Mouse (Mus musculus) liver, embryonic 14.5 days (tissue): Measurements from ENCODE around the gene Nup107. TPM values are rescaled to one million over a fixed set of nuclear protein-coding genes. Genes with fewer than 3 reads are reported as not detected.

Source experiments
- ATAC-seq: fragments of 200-750 bp; cut with Nextera tagmentation; 2 replicates; pipeline ENCODE4 v1.8.0; 2017; ENCODE audit warnings: moderate number of reproducible peaks, mild to moderate bottlenecking, moderate library complexity; ENCODE audit not compliant: insufficient read depth
- DNase-seq, 3 experiments: peaks; one replicate each; pipeline ENCODE4 v3.0.0-alpha.2; 2012 to 2013; ENCODE audit warnings: low read depth in 3 of 3, low spot score in 3 of 3
- H3K27ac ChIP-seq: fragments of 300-500 bp; sonication (generic); 2 replicates; pipeline ENCODE4 v1.5.1; 2014; ENCODE audit warnings: moderate library complexity, mild to moderate bottlenecking, control low read depth, inconsistent platforms
- H3K27me3 ChIP-seq: fragments of 300-500 bp; sonication (generic); 2 replicates; pipeline ENCODE4 v1.6.1; 2014; ENCODE audit warnings: mild to moderate bottlenecking, low read length, moderate library complexity; ENCODE audit not compliant: control insufficient read depth, insufficient read depth
- H3K36me3 ChIP-seq: fragments of 300-500 bp; sonication (generic); replicated peaks from 2 replicates; pipeline ENCODE4 v1.6.1; 2014; ENCODE audit warnings: low read depth; ENCODE audit not compliant: control insufficient read depth, insufficient read depth
- H3K4me1 ChIP-seq, 2 experiments: fragments of 200-500 bp in 1 of 2; fragments of 300-500 bp in 1 of 2; sonication (generic) in 1 of 2; replicated peaks; 2 replicates each; pipeline ENCODE4 v1.6.1; 2012 to 2014; ENCODE audit warnings: antibody characterized with exemption in 1 of 2, inconsistent platforms in 1 of 2, low read length in 1 of 2; ENCODE audit not compliant: control insufficient read depth in 2 of 2, insufficient read depth in 2 of 2
- H3K4me2 ChIP-seq: fragments of 300-500 bp; sonication (generic); 2 replicates; pipeline ENCODE4 v1.6.1; 2014; ENCODE audit warnings: low read depth, mild to moderate bottlenecking, control low read depth, moderate library complexity
- H3K4me3 ChIP-seq, 2 experiments: fragments of 200-500 bp in 1 of 2; fragments of 300-500 bp in 1 of 2; sonication (generic) in 1 of 2; 2 replicates each; pipeline ENCODE4 v1.5.1; 2012 to 2014; ENCODE audit warnings: low read depth in 2 of 2, low read length in 2 of 2, mild to moderate bottlenecking in 2 of 2, control low read depth in 1 of 2, inconsistent platforms in 1 of 2, moderate library complexity in 1 of 2; ENCODE audit not compliant: insufficient read depth in 1 of 2
- H3K9ac ChIP-seq: fragments of 300-500 bp; sonication (generic); replicated peaks from 2 replicates; pipeline ENCODE4 v1.6.1; 2014; ENCODE audit warnings: mild to moderate bottlenecking, control low read depth, moderate library complexity
- H3K9me3 ChIP-seq: fragments of 300-500 bp; sonication (generic); 2 replicates; pipeline ENCODE4 v1.6.1; 2016; ENCODE audit warnings: low read length, mixed read lengths; ENCODE audit not compliant: control insufficient read depth
- CTCF ChIP-seq: IDR thresholded peaks from 2 replicates; pipeline ENCODE4 v1.5.1; 2016; ENCODE audit warnings: antibody characterized with exemption, low read depth, control low read depth
- EP300 ChIP-seq: IDR thresholded peaks from 2 replicates; pipeline ENCODE4 v1.6.1; 2016; ENCODE audit warnings: antibody characterized with exemption, low read depth
- WGBS: fragments of 180-500 bp; shearing (Covaris S2); extraction: QIAGEN DNeasy Blood & Tissue Kit; methylation state at CpG from one replicate; pipeline ENCODE4 v1.1.7; 2014; ENCODE audit not compliant: insufficient replicate concordance; 5-methylcytosine and 5-hydroxymethylcytosine counted together
- polyA plus RNA-seq, 2 experiments: library from polyadenylated mRNA; depleted of rRNA in 1 of 2; stranded (reverse) in 1 of 2; unstranded in 1 of 2; fragments of >200 nt; fragmentation: Nextera tagmentation in 1 of 2; extraction: Ambion mirVana in 1 of 2; gene quantifications; 2 replicates each; pipeline versions ENCODE4 v1.2.1 to v1.2.3; 2012 to 2014

Gene Nup107
- polyA plus RNA-seq, 2 experiments = 28.8 to 45.0 TPM

GRCm38 (mm10) chr10:117836354-117836753 lies 43.8 kb upstream of the Nup107 start:
- no peak for ATAC-seq
- no peaks in the 10 kb centered on the region for H3K9me3 ChIP-seq

GRCm38 (mm10) chr10:117835453-117835852 lies 42.9 kb upstream of the Nup107 start:
- TF ChIP-seq CTCF (no peak), EP300 (no peak)
- Histone ChIP-seq H3K36me3 (no peaks in the 10 kb centered on the region), H3K27ac (no peak overlapping the region), H3K4me3 (no peak overlapping the region), H3K4me1 (peaks cover 0 to 20% of the 10 kb centered on the region in 2 experiments; a peak in 2 of 4 replicates), H3K9ac (no peak overlapping the region), H3K9me3 (no peaks in the 10 kb centered on the region), H3K4me2 (no peak overlapping the region), H3K27me3 (no peaks in the 10 kb centered on the region)
- no peak for DNase-seq
- ATAC-seq = no peak
- 63% methylated on average over 5 of the region's 5 CpGs for WGBS

More at GRCm38 (mm10) chr10:117836354-117836753, 43.8 kb upstream of the Nup107 start:
- no peaks in the 10 kb centered on the region for H3K36me3 ChIP-seq
- H3K4me2 ChIP-seq = no peak overlapping the region
- H3K4me1 ChIP-seq = peaks cover 0 to 21% of the 10 kb centered on the region in 2 experiments; a peak in 2 of 4 replicates
- TF ChIP-seq CTCF = no peak
- no peak for TF ChIP-seq EP300
- no peak overlapping the region for H3K4me3 ChIP-seq
- WGBS = 34% methylated on average over 2 of the region's 2 CpGs
- no peak overlapping the region for H3K27ac ChIP-seq
- no peaks in the 10 kb centered on the region for H3K27me3 ChIP-seq
- H3K9ac ChIP-seq = no peak overlapping the region
- DNase-seq = no peak

GRCm38 (mm10) chr10:117830797-117831196 lies 38.3 kb upstream of the Nup107 start:
- Histone ChIP-seq H3K27ac (no peak overlapping the region), H3K4me3 (no peak overlapping the region), H3K9ac (no peak overlapping the region), H3K4me2 (no peak overlapping the region), H3K27me3 (no peaks in the 10 kb centered on the region), H3K4me1 (peaks cover 7 to 31% of the 10 kb centered on the region in 2 experiments), H3K9me3 (no peaks in the 10 kb centered on the region), H3K36me3 (no peaks in the 10 kb centered on the region)
- ATAC-seq = no peak
- TF ChIP-seq EP300 (no peak), CTCF (no peak)
- DNase-seq = no peak
- 46% methylated on average over 3 of the region's 3 CpGs for WGBS

DNA sequence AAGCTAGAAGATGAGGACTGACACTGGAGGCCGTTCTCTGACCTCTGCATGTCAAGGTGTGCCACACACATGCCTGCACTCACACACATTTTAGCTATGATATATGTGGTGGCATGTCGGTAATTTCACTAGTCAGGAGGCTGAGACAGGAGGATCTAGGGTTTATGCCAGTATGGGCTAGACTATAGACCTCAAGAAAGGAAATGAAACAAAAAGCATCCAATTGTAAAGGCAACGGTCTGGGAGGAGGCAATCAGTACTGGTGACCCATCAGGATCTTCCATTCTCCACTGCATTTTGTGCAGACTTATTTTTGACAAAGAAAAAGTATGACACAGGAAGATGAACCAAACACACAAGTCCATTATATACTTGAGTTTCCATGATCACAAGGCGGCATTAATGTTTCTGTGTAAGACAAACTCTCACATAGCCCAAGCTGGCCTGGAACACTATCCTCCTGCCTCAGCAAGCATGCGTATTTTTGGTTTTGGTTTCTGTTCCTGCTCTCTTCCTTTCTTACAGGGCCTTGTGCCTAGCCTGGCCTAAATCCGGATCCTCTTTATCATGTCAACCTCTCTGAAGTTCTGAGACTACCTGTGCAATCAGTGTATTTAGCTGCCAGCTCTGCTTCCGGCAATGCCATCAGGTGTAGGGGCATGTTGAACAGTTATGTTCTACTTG lies 37.1 kb upstream of the Nup107 start:
- H3K9me3 ChIP-seq = no peaks in the 10 kb centered on the region
- H3K4me1 ChIP-seq = peaks cover 7 to 34% of the 10 kb centered on the region in 2 experiments
- H3K9ac ChIP-seq = no peak overlapping the region
- no peak for TF ChIP-seq CTCF
- TF ChIP-seq EP300 = no peak
- no peaks in the 10 kb centered on the region for H3K27me3 ChIP-seq
- no peaks in the 10 kb centered on the region for H3K36me3 ChIP-seq
- no peak for ATAC-seq
- WGBS = 70% methylated on average over 7 of the region's 7 CpGs
- no peak overlapping the region for H3K4me3 ChIP-seq
- no peak for DNase-seq
- H3K4me2 ChIP-seq = no peak overlapping the region
- H3K27ac ChIP-seq = no peak overlapping the region

DNA sequence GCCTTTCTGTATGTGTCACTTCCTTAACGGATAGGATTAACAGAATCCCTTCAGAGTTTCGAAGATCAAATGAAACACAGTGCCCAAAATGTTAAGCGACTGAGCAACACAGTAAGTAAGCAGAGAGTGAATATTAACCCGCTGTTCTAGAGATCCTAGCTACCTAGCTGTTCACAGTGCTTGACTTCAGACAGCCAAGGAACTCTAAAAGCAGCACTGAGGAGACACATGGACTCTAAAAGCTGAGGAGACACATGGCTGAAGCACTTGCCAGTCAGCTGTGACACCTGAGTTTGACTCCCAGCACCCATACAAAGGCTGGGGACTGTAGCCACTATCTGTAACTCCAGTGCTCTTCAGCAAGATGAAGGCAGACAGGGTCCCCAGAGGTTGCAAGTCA lies 36.5 kb upstream of the Nup107 start:
- Histone ChIP-seq H3K27me3 (no peaks in the 10 kb centered on the region), H3K4me3 (no peak overlapping the region), H3K27ac (no peak overlapping the region), H3K36me3 (no peaks in the 10 kb centered on the region), H3K9ac (no peak overlapping the region), H3K9me3 (no peaks in the 10 kb centered on the region), H3K4me1 (peaks cover 7 to 37% of the 10 kb centered on the region in 2 experiments), H3K4me2 (no peak overlapping the region)
- TF ChIP-seq CTCF = no peak
- no peak for TF ChIP-seq EP300
- ATAC-seq (no peak), DNase-seq (no peak)
- WGBS = 60% methylated on average over 4 of the region's 4 CpGs
